Mouse (Mus musculus) thymus, postnatal 36 days (tissue): ENCODE data around the gene Srpk2.
"Not testable (repeated sequence)": the region's sequence is repeated elsewhere in the genome, so short reads cannot be mapped to it uniquely, and the experiment has no call there.

Experiments used
- DNase-seq, 2 experiments: peaks; one replicate each; pipeline ENCODE4 v3.0.0; 2022; ENCODE audit warnings: mixed read lengths in 2 of 2

Gene Srpk2

GRCm38 (mm10) chr5:23604036-23604705, 80.2 kb downstream of the Srpk2 start:
- peak; percentile 43 to 45 for DNase-seq

GRCm38 (mm10) chr5:23599750-23600537, 84.5 kb downstream of the Srpk2 start:
- DNase-seq = no peak

DNA sequence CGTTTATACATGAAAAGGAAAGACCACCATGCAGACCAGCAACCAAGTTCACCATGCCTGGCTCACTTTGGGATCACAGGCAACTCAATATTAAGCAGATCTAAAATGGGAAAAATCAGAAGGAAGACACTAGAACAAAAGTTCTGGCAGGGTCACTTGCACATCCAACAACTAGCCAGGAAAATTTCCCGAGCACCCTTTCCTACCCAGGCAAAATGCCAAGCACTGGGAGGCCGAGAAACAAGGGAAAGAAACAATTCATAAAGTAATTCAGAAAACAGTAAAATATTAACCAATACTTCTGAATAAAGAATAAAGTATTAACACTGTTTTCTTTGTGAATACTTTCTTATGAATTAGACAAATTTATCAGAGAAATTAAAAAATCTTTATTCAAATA, 85.2 kb downstream of the Srpk2 start:
- no peak for DNase-seq

DNA sequence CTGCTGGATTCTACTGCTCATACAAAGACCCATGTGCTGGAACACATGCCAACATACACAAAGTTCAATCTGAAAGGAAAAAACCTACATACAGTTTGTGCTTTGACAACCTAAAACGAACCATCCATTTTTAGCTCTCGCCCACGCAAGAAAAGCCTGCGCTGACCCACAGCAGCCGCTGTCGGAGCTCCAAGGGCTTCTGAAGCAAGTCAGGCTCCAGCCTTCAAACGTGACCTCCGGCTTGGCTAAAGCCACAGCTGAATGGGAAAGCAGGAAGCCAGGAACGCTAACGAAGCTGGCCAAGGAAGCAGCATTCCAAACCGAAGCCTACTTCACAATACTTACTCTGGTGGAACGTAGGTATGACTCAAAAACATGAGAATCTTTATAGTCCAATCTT, 85.9 kb downstream of the Srpk2 start:
- no peak for DNase-seq

DNA sequence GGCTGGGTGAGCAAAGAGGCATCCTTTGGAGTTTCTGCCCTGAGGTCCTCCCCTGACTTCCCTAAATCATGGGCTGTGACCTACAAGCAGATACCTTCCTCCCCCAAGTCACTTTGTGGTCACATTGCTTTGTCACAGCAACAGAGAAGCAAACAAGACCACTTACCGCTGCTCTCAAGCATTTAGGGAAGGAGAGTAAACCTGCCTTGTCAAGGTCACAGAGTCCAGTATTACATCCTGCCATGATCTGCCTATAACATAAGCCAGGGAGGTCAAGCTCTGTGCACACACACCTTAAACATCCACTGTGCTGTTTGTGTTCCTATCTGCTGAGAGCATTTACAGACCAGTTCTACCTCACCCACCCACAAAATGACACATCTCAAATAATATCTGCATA, 86.4 kb downstream of the Srpk2 start:
- no peak for DNase-seq

DNA sequence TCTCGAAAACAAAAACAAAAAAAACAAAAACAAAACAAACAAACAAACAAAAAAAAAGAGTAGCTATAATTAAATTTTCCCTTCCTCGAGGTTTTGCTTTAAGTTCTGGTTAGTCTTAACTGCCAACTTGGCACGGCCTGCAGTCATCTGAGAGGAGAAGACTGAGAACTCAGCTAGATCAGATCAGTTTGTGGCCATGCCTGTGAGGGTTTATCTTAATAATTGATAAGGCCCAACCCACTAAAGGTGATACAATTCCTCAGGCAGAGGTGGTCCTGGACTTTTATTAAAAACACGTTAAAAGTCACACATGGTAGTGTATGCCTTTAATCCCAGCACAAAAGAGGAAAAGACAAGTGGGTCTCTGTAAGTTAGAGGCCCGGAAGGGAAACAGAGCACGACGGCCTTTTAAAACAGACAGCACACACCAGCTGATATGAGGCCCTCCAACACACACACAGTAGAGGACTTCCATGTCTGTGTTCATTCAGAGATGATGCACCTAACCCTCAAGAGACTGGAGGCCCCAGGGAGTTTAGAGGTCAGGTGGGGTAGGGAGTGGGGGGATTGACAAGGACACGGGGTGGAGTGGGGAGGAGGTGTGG, 87.1 kb downstream of the Srpk2 start:
- no peak for DNase-seq

- DNase-seq = no peak
Measured at GRCm38 (mm10) chr5:23596326-23596965, 88.0 kb downstream of the Srpk2 start.

GRCm38 (mm10) chr5:23590298-23590697, 94.1 kb downstream of the Srpk2 start:
- DNase-seq = not testable (repeated sequence)

DNA sequence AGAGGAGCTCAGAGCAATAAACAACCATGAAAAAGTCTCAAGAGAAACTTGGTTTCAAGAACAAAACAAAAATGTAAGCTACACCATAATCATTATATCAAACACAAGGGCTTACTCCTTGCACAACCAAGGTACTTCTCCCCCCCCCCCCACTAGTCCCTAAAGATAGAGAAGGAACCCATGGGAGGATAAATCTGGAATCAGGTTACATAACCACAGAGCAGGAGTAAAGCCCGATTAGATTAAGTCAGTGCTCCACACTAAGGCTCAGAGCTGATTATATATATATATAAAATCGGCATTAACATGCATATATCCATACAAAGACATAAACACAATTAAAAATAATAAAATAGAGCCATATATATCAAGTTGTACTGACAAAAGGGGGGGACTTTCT, 96.8 kb downstream of the Srpk2 start:
- no peak for DNase-seq

DNA sequence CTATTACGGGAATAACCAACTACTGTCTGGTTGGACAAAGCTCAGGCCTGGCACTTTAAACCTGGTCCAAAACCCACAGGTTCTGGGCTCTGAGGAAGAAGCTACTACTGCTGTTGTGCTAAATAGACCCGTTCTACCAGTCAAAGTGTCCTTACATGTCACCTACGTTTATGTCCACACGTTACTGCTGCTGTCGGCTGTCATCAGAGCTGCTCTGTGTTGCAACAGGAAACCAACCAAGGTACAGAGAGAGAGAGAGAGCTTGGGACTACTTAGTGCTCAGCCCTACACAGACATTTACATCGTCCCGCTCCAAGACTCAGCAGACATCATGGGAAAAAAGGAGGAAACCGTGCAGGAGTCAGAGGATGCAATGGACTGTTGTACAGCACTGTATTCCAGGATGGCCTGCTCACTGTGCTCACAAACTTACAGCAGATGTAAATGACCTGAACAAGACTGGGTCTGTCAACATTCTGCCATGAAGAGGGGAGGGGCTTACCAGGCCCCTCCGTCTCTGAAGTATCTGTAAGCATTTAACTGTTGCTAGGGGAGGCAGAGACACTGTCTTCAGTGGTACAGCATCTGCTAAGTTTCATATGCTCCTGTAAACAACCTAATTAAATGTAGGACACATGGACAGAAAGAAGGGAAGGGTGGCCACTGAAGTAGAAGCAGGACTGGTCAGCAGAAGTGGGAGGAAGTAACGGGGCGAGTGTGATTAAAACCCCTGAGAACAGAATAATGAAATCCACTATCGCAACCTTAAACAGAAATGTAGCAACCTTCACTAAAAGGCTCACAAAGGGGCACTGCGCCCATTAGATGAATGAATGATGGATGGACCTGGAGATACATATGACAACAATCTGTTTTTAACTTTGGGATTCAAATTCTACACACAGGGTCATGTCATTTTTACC, 97.6 kb downstream of the Srpk2 start:
- DNase-seq = no peak

GRCm38 (mm10) chr5:23581484-23582060, 102.8 kb downstream of the Srpk2 start:
- DNase-seq = no peak

GRCm38 (mm10) chr5:23579120-23579880, 105.1 kb downstream of the Srpk2 start:
- no peak for DNase-seq

DNA sequence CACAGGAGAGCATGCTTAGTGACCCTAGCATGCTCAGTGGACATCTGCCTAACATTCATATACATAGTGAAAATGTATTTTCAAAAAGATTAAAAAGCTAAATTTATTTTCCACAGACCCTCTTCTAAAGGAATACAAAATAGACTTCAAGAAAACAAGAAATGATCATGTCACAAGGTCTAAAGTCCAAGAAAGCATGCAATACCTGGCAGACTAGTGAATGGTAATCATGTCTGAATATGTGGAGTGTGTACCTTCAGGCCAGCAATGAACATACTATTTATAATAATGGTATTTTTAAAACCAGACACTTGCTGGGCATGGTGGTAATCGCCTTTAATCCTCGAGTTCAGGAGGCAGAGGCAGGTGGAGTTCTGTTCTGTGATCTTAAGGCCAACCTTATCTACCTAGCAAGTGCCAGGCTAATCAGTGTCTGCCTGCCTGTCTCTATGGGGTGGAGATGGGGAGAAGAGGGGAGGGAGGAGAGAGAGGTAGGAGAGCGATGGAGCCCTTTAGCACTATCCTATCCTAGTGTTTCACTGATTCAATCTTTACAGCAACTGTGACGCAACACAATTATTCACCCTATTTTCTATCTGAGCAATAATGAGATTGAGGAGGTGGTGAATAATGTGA, 106.0 kb downstream of the Srpk2 start:
- no peak for DNase-seq

GRCm38 (mm10) chr5:23577847-23578246, 106.6 kb downstream of the Srpk2 start:
- no peak for DNase-seq

- DNase-seq = no peak
Measured at GRCm38 (mm10) chr5:23576336-23577094, 107.9 kb downstream of the Srpk2 start.

- DNase-seq = no peak
Measured at GRCm38 (mm10) chr5:23573942-23574341, 110.5 kb downstream of the Srpk2 start.

DNA sequence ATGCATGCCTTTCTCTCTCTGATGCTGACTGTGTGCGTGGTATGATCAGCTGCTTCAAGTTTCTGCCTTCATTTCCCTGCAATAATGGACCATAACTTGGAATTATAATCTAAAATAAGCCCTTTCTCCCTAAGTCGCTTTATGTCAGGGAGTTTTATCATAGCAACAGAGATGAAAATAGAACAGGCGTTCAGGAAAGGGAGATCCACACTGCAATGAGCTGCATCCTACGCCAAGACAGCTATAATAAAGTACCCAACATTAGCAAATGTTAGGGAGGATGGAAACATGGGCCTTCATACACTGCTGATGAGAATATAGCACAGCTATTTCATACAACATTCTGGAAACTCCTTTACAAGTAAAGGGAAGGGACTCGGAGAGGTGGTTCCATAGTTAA, 116.2 kb downstream of the Srpk2 start:
- no peak for DNase-seq

- no peak for DNase-seq
Measured at GRCm38 (mm10) chr5:23566382-23566781, 118.0 kb downstream of the Srpk2 start.

GRCm38 (mm10) chr5:23562278-23563060, 121.9 kb downstream of the Srpk2 start:
- no peak for DNase-seq
